Comparison of ENCODE assay signal across 24 mouse cellular contexts in genomic region chr6:15486909-15487308, GRCm38 (mm10).
DNase-seq lines count a peak whose midpoint lies in the region; ATAC-seq and TF ChIP-seq lines count a peak whose summit lies in the region.
"Had no signal": no experiment of that assay in that cellular context is flagged by ENCODE, and none has a peak within 500 bp of the region (broad histone marks: within the 10 kb centered on the region; RNA-seq: fewer than 3 reads in every experiment).

No protein-coding gene starts in this region.

- H3K36me3 ChIP-seq in midbrain, embryonic 14.5 days (ENCODE audit: control insufficient read depth, insufficient read depth, low read length): no peaks in the 10 kb centered on the region
- H3K36me3 ChIP-seq in midbrain, embryonic 10.5 days: no peaks in the 10 kb centered on the region
- no peaks in the 10 kb centered on the region for H3K36me3 ChIP-seq in midbrain, embryonic 16.5 days (ENCODE audit: control insufficient read depth, insufficient read depth, low read length)
- no peaks in the 10 kb centered on the region for H3K36me3 ChIP-seq in heart, embryonic 12.5 days
- H3K36me3 ChIP-seq: embryonic facial prominence, embryonic 13.5 days; embryonic facial prominence, embryonic 15.5 days; forebrain, embryonic 10.5 days; forebrain, embryonic 12.5 days had no signal

- ATAC-seq in midbrain, embryonic 14.5 days (ENCODE audit: low FRiP score, low TSS enrichment): no peak; the same call in 1 of the 2 replicates
- ATAC-seq in midbrain, embryonic 16.5 days: 0 out of 2 replicates have a peak, but pooled peaks have one; percentile 70
- ATAC-seq in heart, embryonic 12.5 days (ENCODE audit: insufficient number of reproducible peaks, low FRiP score): no peak
- ATAC-seq: forebrain, embryonic 14.5 days; forebrain, embryonic 16.5 days had no signal

- no peaks in the 10 kb centered on the region for H3K9me3 ChIP-seq in midbrain, embryonic 14.5 days (ENCODE audit: control insufficient read depth, low read length)
- H3K9me3 ChIP-seq in midbrain, embryonic 10.5 days (replicated peaks): no peaks in the 10 kb centered on the region
- H3K9me3 ChIP-seq in midbrain, embryonic 16.5 days (replicated peaks; ENCODE audit: control insufficient read depth, low read length, poor library complexity, severe bottlenecking): no peaks in the 10 kb centered on the region
- H3K9me3 ChIP-seq in heart, embryonic 12.5 days (replicated peaks): no peaks in the 10 kb centered on the region
- H3K9me3 ChIP-seq: embryonic facial prominence, embryonic 13.5 days; embryonic facial prominence, embryonic 15.5 days; forebrain, embryonic 10.5 days; forebrain, embryonic 12.5 days had no signal

- TF ChIP-seq CTCF in brain, embryonic 14.5 days (IDR thresholded peaks at IDR 0.05; ENCODE audit: borderline replicate concordance, extremely low read depth, insufficient read depth, insufficient read length): no peak

- H3K9ac ChIP-seq in midbrain, embryonic 14.5 days (replicated peaks; ENCODE audit: low read length): no peak overlapping the region
- H3K9ac ChIP-seq in midbrain, embryonic 16.5 days (ENCODE audit: low read depth, low read length): no peak overlapping the region
- H3K9ac ChIP-seq in heart, embryonic 12.5 days: no peak overlapping the region
- H3K9ac ChIP-seq: embryonic facial prominence, embryonic 13.5 days; embryonic facial prominence, embryonic 15.5 days; forebrain, embryonic 12.5 days had no signal

- WGBS in midbrain, embryonic 14.5 days: 52% methylated on average over 2 of the region's 2 CpGs
- 88% methylated on average over 2 of the region's 2 CpGs for WGBS in midbrain, embryonic 10.5 days
- WGBS in midbrain, embryonic 16.5 days: 47% methylated on average over 2 of the region's 2 CpGs
- WGBS in heart, embryonic 12.5 days: 78% methylated on average over 2 of the region's 2 CpGs

- peak; percentile 27 for DNase-seq in midbrain, embryonic 14.5 days
- no peak for DNase-seq in midbrain, embryonic 10.5 days (ENCODE audit: low spot score)
- peak; percentile 48 for DNase-seq in brain, embryonic 14.5 days (ENCODE audit: low read depth)
- peak; percentile 52 for DNase-seq in retina, postnatal 1 day
- DNase-seq in left cerebral cortex, adult 9 months (ENCODE audit: low spot score in 2 of 2): no peak
- DNase-seq: adrenal gland, adult 2 months; adrenal gland, postnatal 10 days; adrenal gland, postnatal 25 days; cerebellum, adult 11 months; cerebellum, adult 18-20 months; cerebellum, adult 8-10 months; cerebellum, adult 9-11 months; cerebellum, postnatal 14 days; cerebellum, postnatal 36 days; embryo, embryonic 11 days had no signal

- no peak overlapping the region for H3K4me2 ChIP-seq in midbrain, embryonic 14.5 days (ENCODE audit: low read length)
- no peak overlapping the region for H3K4me2 ChIP-seq in midbrain, embryonic 16.5 days (ENCODE audit: low read length)
- H3K4me2 ChIP-seq in heart, embryonic 12.5 days: no peak overlapping the region
- H3K4me2 ChIP-seq: embryonic facial prominence, embryonic 13.5 days; embryonic facial prominence, embryonic 15.5 days; forebrain, embryonic 12.5 days had no signal

- no peak for TF ChIP-seq POLR2A in brain, embryonic 14.5 days (IDR thresholded peaks at IDR 0.05; ENCODE audit: borderline replicate concordance, extremely low read depth, insufficient read depth, insufficient read length, poor library complexity, severe bottlenecking)

- no peaks in the 10 kb centered on the region for H3K4me1 ChIP-seq in midbrain, embryonic 14.5 days (ENCODE audit: control insufficient read depth, insufficient read depth, low read length)
- H3K4me1 ChIP-seq in midbrain, embryonic 10.5 days: no peaks in the 10 kb centered on the region
- no peaks in the 10 kb centered on the region for H3K4me1 ChIP-seq in midbrain, embryonic 16.5 days (ENCODE audit: control insufficient read depth, insufficient read depth, low read length)
- no peaks in the 10 kb centered on the region for H3K4me1 ChIP-seq in heart, embryonic 12.5 days (replicated peaks)
- H3K4me1 ChIP-seq: embryonic facial prominence, embryonic 13.5 days; embryonic facial prominence, embryonic 15.5 days; forebrain, embryonic 10.5 days; forebrain, embryonic 12.5 days had no signal

- no peak overlapping the region for H3K27ac ChIP-seq in midbrain, embryonic 14.5 days (replicated peaks; ENCODE audit: low read depth, low read length)
- H3K27ac ChIP-seq in midbrain, embryonic 10.5 days (replicated peaks): no peak overlapping the region
- H3K27ac ChIP-seq in midbrain, embryonic 16.5 days (ENCODE audit: low read length): no peak overlapping the region
- no peak overlapping the region for H3K27ac ChIP-seq in heart, embryonic 12.5 days (ENCODE audit: poor library complexity, severe bottlenecking)
- H3K27ac ChIP-seq: embryonic facial prominence, embryonic 13.5 days; embryonic facial prominence, embryonic 15.5 days; forebrain, embryonic 10.5 days; forebrain, embryonic 12.5 days had no signal

- H3K27me3 ChIP-seq in midbrain, embryonic 14.5 days (ENCODE audit: control insufficient read depth, insufficient read depth, low read length): no peaks in the 10 kb centered on the region
- no peaks in the 10 kb centered on the region for H3K27me3 ChIP-seq in midbrain, embryonic 10.5 days (ENCODE audit: low read depth, poor library complexity, severe bottlenecking)
- no peaks in the 10 kb centered on the region for H3K27me3 ChIP-seq in midbrain, embryonic 16.5 days (ENCODE audit: control insufficient read depth, insufficient read depth, low read depth, low read length)
- no peaks in the 10 kb centered on the region for H3K27me3 ChIP-seq in heart, embryonic 12.5 days (replicated peaks)
- H3K27me3 ChIP-seq: embryonic facial prominence, embryonic 13.5 days; embryonic facial prominence, embryonic 15.5 days; forebrain, embryonic 12.5 days had no signal

- H3K4me3 ChIP-seq in midbrain, embryonic 14.5 days (replicated peaks; ENCODE audit: low read depth, low read length): no peak overlapping the region
- H3K4me3 ChIP-seq in midbrain, embryonic 10.5 days: no peak overlapping the region
- no peak overlapping the region for H3K4me3 ChIP-seq in midbrain, embryonic 16.5 days (ENCODE audit: low read depth, low read length)
- no peak overlapping the region for H3K4me3 ChIP-seq in heart, embryonic 12.5 days
- H3K4me3 ChIP-seq: embryonic facial prominence, embryonic 13.5 days; embryonic facial prominence, embryonic 15.5 days; erythroblast, embryonic 14.5 days; forebrain, embryonic 10.5 days; forebrain, embryonic 12.5 days had no signal

Comparison
In these comparisons a context has a peak if more than half of its experiments do, and no peak if none do; other contexts are left out.
1. DNase-seq: peak in midbrain, embryonic 14.5 days (single experiment), brain, embryonic 14.5 days (single experiment) and retina, postnatal 1 day (single experiment); none in midbrain, embryonic 10.5 days (single experiment) and left cerebral cortex, adult 9 months (0 of 2).